Mouse (Mus musculus) CD4-positive naive resting alpha-beta T cell, adult 57 days (primary cell): ENCODE measurements around the gene Tmem132c. TPM values are rescaled to one million over a fixed set of nuclear protein-coding genes. Genes with fewer than 3 reads are reported as not detected.

ENCODE experiments used
- total RNA-seq: library from RNA; stranded (reverse); gene quantifications from one replicate; pipeline ENCODE4 v1.2.4, GENCODE M21; 2023

Tmem132c gene
- not detected for total RNA-seq

GRCm38 (mm10) chr5:127241136-127241924 is at the start of gene Tmem132c:
Gene Tmem132c (plus strand): TSS chr5:127241808.

